9 mouse cellular contexts compared by ENCODE assay signal in genomic region chr9:121819771-121820471, GRCm38 (mm10). TPM values are rescaled to one million over a fixed set of nuclear protein-coding genes. Genes with fewer than 3 reads are reported as not detected.
DNase-seq lines count a peak whose midpoint lies in the region; ATAC-seq lines count a peak whose summit lies in the region.
"Had no signal": no experiment of that assay in that cellular context is flagged by ENCODE, and none has a peak within 500 bp of the region (broad histone marks: within the 10 kb centered on the region; RNA-seq: fewer than 3 reads in every experiment).

No protein-coding gene starts in this region.

- H3K4me1 ChIP-seq in kidney, embryonic 16.5 days (ENCODE audit: insufficient read depth, low read length), result no peaks in the 10 kb centered on the region

- no peak for ATAC-seq in kidney, embryonic 16.5 days (ENCODE audit: low FRiP score, low TSS enrichment)

- no peak overlapping the region for H3K9ac ChIP-seq in kidney, embryonic 16.5 days (replicated peaks; ENCODE audit: low read length)
- H3K9ac ChIP-seq: neural tube, embryonic 13.5 days had no signal

- peak; percentile 17 for DNase-seq in adrenal gland, adult 2 months
- no peak for DNase-seq in adrenal gland, postnatal 36 days
- peak; percentile 12 to 42 for DNase-seq in kidney, adult 8-10 months
- peak; percentile 66 for DNase-seq in cerebellum, adult 11 months
- DNase-seq in gonadal fat pad, adult 2 months (ENCODE audit: low read depth), result peak; percentile 66
- no peak for DNase-seq in embryo, embryonic 10.5 days (ENCODE audit: low spot score)
- DNase-seq in spleen, postnatal 36 days (ENCODE audit: low spot score in 2 of 2), result no peak

- no peaks in the 10 kb centered on the region for H3K9me3 ChIP-seq in kidney, embryonic 16.5 days (ENCODE audit: low read length)
- H3K9me3 ChIP-seq: neural tube, embryonic 13.5 days had no signal

- no peak overlapping the region for H3K4me3 ChIP-seq in kidney, embryonic 16.5 days (ENCODE audit: low read length)
- H3K4me3 ChIP-seq: neural tube, embryonic 13.5 days had no signal

- WGBS in kidney, embryonic 16.5 days, result 62% methylated on average over 7 of the region's 7 CpGs

- H3K4me2 ChIP-seq in kidney, embryonic 16.5 days (replicated peaks; ENCODE audit: low read depth, low read length), result no peak overlapping the region
- H3K4me2 ChIP-seq: neural tube, embryonic 13.5 days had no signal

- H3K36me3 ChIP-seq in kidney, embryonic 16.5 days (ENCODE audit: insufficient read depth, low read length), result no peaks in the 10 kb centered on the region
- H3K36me3 ChIP-seq: neural tube, embryonic 13.5 days had no signal

- H3K27ac ChIP-seq in kidney, embryonic 16.5 days (ENCODE audit: low read length), result no peak overlapping the region
- H3K27ac ChIP-seq: neural tube, embryonic 13.5 days had no signal

- no peaks in the 10 kb centered on the region for H3K27me3 ChIP-seq in kidney, embryonic 16.5 days (ENCODE audit: insufficient read depth, low read length)
- H3K27me3 ChIP-seq: neural tube, embryonic 13.5 days had no signal

RNA-seq across cellular contexts. Expression of gene Ccdc13, which starts 19.3 kb away (rescaled TPM):
- total RNA-seq in adrenal gland, adult 2 months (2021), result 1 to 10 TPM in 1 of 2 experiments, under 1 TPM in 1; 0.63 to 1.0 TPM
- polyA plus RNA-seq in adrenal gland, adult 2 months (2012; rRNA removed), result 0.26 and 1.2 TPM in 2 replicates
- total RNA-seq in adrenal gland, postnatal 36 days (2021), result 1 to 10 TPM; 1.0 to 1.1 TPM
- 0.58 and 0.71 TPM in 2 replicates for polyA plus RNA-seq in kidney, embryonic 16.5 days (2015; fragmentation: Nextera tagmentation; extraction: Ambion mirVana)
- 1.0 and 1.7 TPM in 2 replicates for polyA plus RNA-seq in gonadal fat pad, adult 2 months (2012; rRNA removed)

RNA-seq across cellular contexts. Expression of gene Hhatl, which starts 27.6 kb away (rescaled TPM):
- not detected for total RNA-seq in adrenal gland, adult 2 months (2021)
- polyA plus RNA-seq in adrenal gland, adult 2 months (2012; rRNA removed), result 0.13 and 0.17 TPM in 2 replicates
- not detected for total RNA-seq in adrenal gland, postnatal 36 days (2021)
- 0.50 and 0.56 TPM in 2 replicates for polyA plus RNA-seq in kidney, embryonic 16.5 days (2015; fragmentation: Nextera tagmentation; extraction: Ambion mirVana)
- polyA plus RNA-seq in gonadal fat pad, adult 2 months (2012; rRNA removed), result 4.7 and 8.5 TPM in 2 replicates

RNA-seq across cellular contexts. Expression of gene Higd1a, which starts 38.2 kb away (rescaled TPM):
- total RNA-seq in adrenal gland, adult 2 months (2021), result 100 to 1,000 TPM in 1 of 2 experiments, 10 to 100 TPM in 1; 44.6 to 103 TPM
- polyA plus RNA-seq in adrenal gland, adult 2 months (2012; rRNA removed), result 15.4 and 20.8 TPM in 2 replicates
- 100 to 1,000 TPM in 1 of 2 experiments, 10 to 100 TPM in 1; 80.9 to 105 TPM for total RNA-seq in adrenal gland, postnatal 36 days (2021)
- polyA plus RNA-seq in kidney, embryonic 16.5 days (2015; fragmentation: Nextera tagmentation; extraction: Ambion mirVana), result 120 and 142 TPM in 2 replicates
- polyA plus RNA-seq in gonadal fat pad, adult 2 months (2012; rRNA removed), result 29.5 and 35.5 TPM in 2 replicates

RNA-seq across cellular contexts. Expression of gene Klhl40, which starts 42.5 kb away (rescaled TPM):
- total RNA-seq in adrenal gland, adult 2 months (2021), result not detected
- polyA plus RNA-seq in adrenal gland, adult 2 months (2012; rRNA removed), result not detected in 2 replicates
- total RNA-seq in adrenal gland, postnatal 36 days (2021), result under 1 TPM in 1 of 2 experiments, not detected in 1; 0.16 TPM
- 0.72 and 0.99 TPM in 2 replicates for polyA plus RNA-seq in kidney, embryonic 16.5 days (2015; fragmentation: Nextera tagmentation; extraction: Ambion mirVana)
- polyA plus RNA-seq in gonadal fat pad, adult 2 months (2012; rRNA removed), result 0.14 TPM in 1 of 2 replicates, not detected in the other

Comparison
In these comparisons a context has a peak if more than half of its experiments do, and no peak if none do; other contexts are left out.
1. DNase-seq: peak in adrenal gland, adult 2 months (single experiment), kidney, adult 8-10 months (2 of 2), cerebellum, adult 11 months (single experiment) and gonadal fat pad, adult 2 months (single experiment); none in adrenal gland, postnatal 36 days (0 of 2), embryo, embryonic 10.5 days (single experiment) and spleen, postnatal 36 days (0 of 2).